Mouse (Mus musculus) C2C12 (cell line): ENCODE measurements around the gene Zfp384. TPM values are rescaled to one million over a fixed set of nuclear protein-coding genes. Genes with fewer than 3 reads are reported as not detected.
"Not testable (repeated sequence)": the region's sequence is repeated elsewhere in the genome, so short reads cannot be mapped to it uniquely, and the experiment has no call there.

Source experiments
- H3K27me3 ChIP-seq: one replicate; pipeline ENCODE4 v1.6.1; 2011; ENCODE audit not compliant: control insufficient read depth, insufficient read depth, insufficient read length
- H3K36me3 ChIP-seq: one replicate; pipeline ENCODE4 v1.6.1; 2011; ENCODE audit not compliant: control insufficient read depth, insufficient read depth
- H3K4me3 ChIP-seq: one replicate; pipeline ENCODE4 v1.5.1; 2011; ENCODE audit warnings: mild to moderate bottlenecking, control low read depth; ENCODE audit not compliant: poor library complexity, insufficient read depth, severe bottlenecking
- H3K79me2 ChIP-seq: one replicate; pipeline ENCODE4 v1.6.1; 2011; ENCODE audit not compliant: control insufficient read depth, insufficient read depth
- H3K79me3 ChIP-seq: one replicate; pipeline ENCODE4 v1.6.1; 2011; ENCODE audit warnings: low read depth, control low read depth
- H3ac ChIP-seq: one replicate; pipeline ENCODE3; 2011; ENCODE audit warnings: low read depth; ENCODE audit not compliant: control insufficient read depth, insufficient read length
- CEBPB ChIP-seq: IDR thresholded peaks from one replicate; pipeline ENCODE4 v1.6.1; 2011; ENCODE audit warnings: low read depth, mild to moderate bottlenecking, control low read depth, moderate library complexity
- CTCF ChIP-seq: IDR thresholded peaks from one replicate; pipeline ENCODE4 v1.5.1; 2011; ENCODE audit not compliant: control insufficient read depth, insufficient read depth, insufficient read length
- FOSL1 ChIP-seq: IDR thresholded peaks from one replicate; pipeline ENCODE4 v1.8.0; 2011; ENCODE audit warnings: mild to moderate bottlenecking, low read length; ENCODE audit not compliant: poor library complexity, insufficient read depth, severe bottlenecking
- MAX ChIP-seq: IDR thresholded peaks from one replicate; pipeline ENCODE4 v1.6.1; 2011; ENCODE audit warnings: mild to moderate bottlenecking, control low read depth
- MYOD1 ChIP-seq: IDR thresholded peaks from one replicate; pipeline ENCODE4 v1.6.1; 2011; ENCODE audit warnings: low read depth; ENCODE audit not compliant: control insufficient read depth, insufficient read length
- MYOG ChIP-seq: IDR thresholded peaks from one replicate; pipeline ENCODE4 v1.6.1; 2011; ENCODE audit not compliant: control insufficient read depth, insufficient read length; ENCODE audit errors: extremely low read depth
- USF1 ChIP-seq: IDR thresholded peaks from one replicate; pipeline ENCODE4 v1.6.1; 2011; ENCODE audit warnings: low read depth, mild to moderate bottlenecking, control low read depth, moderate library complexity
- polyA plus RNA-seq: library from polyadenylated mRNA; unstranded; fragments of >200 nt; fragmentation: generic; extraction: Trizol; gene quantifications from one replicate; pipeline ENCODE4 v1.2.1, GENCODE M21; 2012; ENCODE audit warnings: missing spikeins

Gene Zfp384
- polyA plus RNA-seq, 1 experiment, result 27.8 TPM

GRCm38 (mm10) chr6:125030532-125030931, 21.6 kb downstream of the Zfp384 start:
- H3K79me2 ChIP-seq, H3K4me3 ChIP-seq, H3K27me3 ChIP-seq, H3K79me3 ChIP-seq, H3ac ChIP-seq: not testable (repeated sequence)
- TF ChIP-seq CTCF, result peak; percentile 86
- peaks cover 82% of the 10 kb centered on the region for H3K36me3 ChIP-seq

- peaks cover 79% of the 10 kb centered on the region for H3K36me3 ChIP-seq
- H3K79me2 ChIP-seq, result no peaks in the 10 kb centered on the region
- no peak for TF ChIP-seq MYOD1
- no peak for TF ChIP-seq MAX
- H3ac ChIP-seq, result no peak overlapping the region
- H3K4me3 ChIP-seq, result no peak overlapping the region
- H3K27me3 ChIP-seq, result no peaks in the 10 kb centered on the region
- H3K79me3 ChIP-seq, result no peaks in the 10 kb centered on the region
Observed at GRCm38 (mm10) chr6:125031604-125032003, 22.7 kb downstream of the Zfp384 start.

DNA sequence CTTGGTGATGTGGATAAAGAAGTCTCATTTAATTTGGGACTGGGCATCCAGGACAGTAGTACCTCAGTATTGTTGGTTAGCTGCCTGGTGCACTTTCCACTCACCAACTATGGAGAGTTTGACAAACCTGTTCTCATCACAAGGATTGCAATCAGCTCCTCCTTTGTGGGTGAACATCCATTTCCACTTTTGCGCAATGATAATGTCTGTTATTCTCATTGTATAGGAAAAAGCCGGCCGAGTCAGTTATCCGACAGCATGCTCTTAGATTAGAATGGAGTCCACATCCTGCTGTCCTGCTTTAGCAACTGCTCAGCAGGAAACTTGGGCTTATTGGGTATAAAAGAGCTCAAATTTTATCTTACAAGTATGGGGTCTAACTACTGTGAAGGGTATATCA, 29.7 kb downstream of the Zfp384 start:
- no peak overlapping the region for H3ac ChIP-seq
- H3K4me3 ChIP-seq, result no peak overlapping the region
- TF ChIP-seq MYOD1 (no peak), USF1 (no peak), CEBPB (no peak), FOSL1 (no peak)
- peaks cover 14% of the 10 kb centered on the region for H3K79me2 ChIP-seq
- peaks cover 7% of the 10 kb centered on the region for H3K79me3 ChIP-seq
- peaks cover 37% of the 10 kb centered on the region for H3K36me3 ChIP-seq
- no peaks in the 10 kb centered on the region for H3K27me3 ChIP-seq

- H3K4me3 ChIP-seq, result no peak overlapping the region
- H3K36me3 ChIP-seq, result peaks cover 37% of the 10 kb centered on the region
- TF ChIP-seq MYOD1, result no peak
- no peak for TF ChIP-seq USF1
- TF ChIP-seq CEBPB, result no peak
- TF ChIP-seq FOSL1, result no peak
- TF ChIP-seq CTCF, result no peak
- no peak for TF ChIP-seq MYOG
- no peak for TF ChIP-seq MAX
Observed at GRCm38 (mm10) chr6:125039131-125039530, 30.2 kb downstream of the Zfp384 start.

GRCm38 (mm10) chr6:125039533-125040153, 30.7 kb downstream of the Zfp384 start, which contains the start of gene Ing4:
Gene Ing4 (plus strand): TSS chr6:125039760.
- TF ChIP-seq FOSL1, result no peak
- TF ChIP-seq MYOD1, result no peak
- peak; percentile 7 for TF ChIP-seq MAX
- TF ChIP-seq CTCF, result no peak
- no peak for TF ChIP-seq MYOG
- TF ChIP-seq CEBPB, result no peak
- peaks cover 39% of the 10 kb centered on the region for H3K36me3 ChIP-seq

More at GRCm38 (mm10) chr6:125039131-125039530, 30.2 kb downstream of the Zfp384 start:
- peaks cover 7% of the 10 kb centered on the region for H3K79me3 ChIP-seq
- H3ac ChIP-seq, result no peak overlapping the region
- H3K79me2 ChIP-seq, result peaks cover 14% of the 10 kb centered on the region
- H3K27me3 ChIP-seq, result no peaks in the 10 kb centered on the region

DNA sequence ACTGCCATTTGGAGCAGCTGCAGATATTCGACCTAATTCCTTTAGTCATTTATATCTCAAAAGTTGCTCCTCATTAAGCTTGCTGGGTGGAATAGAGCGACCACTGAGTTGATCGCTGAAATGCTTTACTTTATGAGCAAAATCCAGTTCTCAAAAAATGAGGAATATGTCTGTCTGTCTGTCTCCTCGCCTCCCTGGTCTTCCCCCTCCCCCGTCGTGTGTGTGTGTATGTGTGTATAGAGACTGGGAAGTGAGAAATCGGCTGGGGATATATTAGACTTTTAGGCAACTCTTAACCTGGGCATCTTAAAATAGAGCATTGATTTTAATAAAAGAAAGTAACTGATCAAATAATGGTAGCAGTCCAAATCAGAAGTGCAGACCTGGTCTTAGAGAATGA, 31.3 kb downstream of the Zfp384 start:
- peaks cover 7% of the 10 kb centered on the region for H3K79me3 ChIP-seq
- H3K79me2 ChIP-seq, result peaks cover 14% of the 10 kb centered on the region
- TF ChIP-seq CTCF, result no peak
- TF ChIP-seq MYOG, result no peak
- TF ChIP-seq USF1, result no peak
- no peaks in the 10 kb centered on the region for H3K27me3 ChIP-seq
- peaks cover 39% of the 10 kb centered on the region for H3K36me3 ChIP-seq
- H3ac ChIP-seq, result peak overlapping the region; percentile 70
- H3K4me3 ChIP-seq, result peak overlapping the region; percentile 48

More at GRCm38 (mm10) chr6:125039533-125040153, 30.7 kb downstream of the Zfp384 start, which contains the start of gene Ing4:
- H3ac ChIP-seq, result peak within 1 kb of the TSS; percentile 70
- H3K27me3 ChIP-seq, result no peaks in the 10 kb centered on the region
- H3K4me3 ChIP-seq, result peak within 1 kb of the TSS; percentile 48
- H3K79me3 ChIP-seq, result peaks cover 7% of the 10 kb centered on the region
- peaks cover 14% of the 10 kb centered on the region for H3K79me2 ChIP-seq
